Mouse (Mus musculus): ENCODE measurements at regions not wholly inside any gene's neighbourhood (a gene's known extent, or its start where the extent isn't known, plus 50 kb on each side); places are given as distances from the start of the nearest gene placed in this dataset.

DNA sequence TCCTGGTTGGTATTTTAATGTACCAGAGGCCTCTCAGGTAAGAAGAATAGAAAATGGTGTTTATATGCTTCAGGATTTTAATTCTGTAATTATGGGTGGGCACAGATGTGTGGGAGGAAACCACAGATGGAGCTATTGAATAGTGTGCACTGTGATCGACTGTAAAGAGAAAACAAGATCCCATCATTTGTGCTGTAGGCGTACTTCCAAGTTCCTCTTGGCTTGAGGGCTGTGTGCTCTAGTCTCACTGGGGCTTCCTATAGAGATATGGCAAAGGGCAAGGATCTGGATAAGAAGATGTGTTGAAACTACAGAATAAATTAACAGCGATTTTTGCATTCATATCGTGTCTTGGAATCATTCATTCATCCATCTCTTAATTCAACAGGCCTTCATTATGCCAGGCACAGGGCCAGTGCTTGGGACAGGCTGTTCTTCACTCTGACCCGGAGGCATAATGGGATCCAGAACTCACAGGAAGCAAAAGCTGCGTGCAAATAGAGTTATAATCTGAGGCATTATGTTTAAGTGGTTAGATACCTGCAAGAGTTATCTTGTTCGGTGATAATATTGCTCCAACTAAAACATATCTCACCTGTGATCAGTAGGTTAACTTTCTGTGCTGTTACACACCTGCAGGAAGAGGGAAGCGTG lies 336.7 kb downstream of the Hs3st3b1 start:
- DNase-seq: no peak

DNA sequence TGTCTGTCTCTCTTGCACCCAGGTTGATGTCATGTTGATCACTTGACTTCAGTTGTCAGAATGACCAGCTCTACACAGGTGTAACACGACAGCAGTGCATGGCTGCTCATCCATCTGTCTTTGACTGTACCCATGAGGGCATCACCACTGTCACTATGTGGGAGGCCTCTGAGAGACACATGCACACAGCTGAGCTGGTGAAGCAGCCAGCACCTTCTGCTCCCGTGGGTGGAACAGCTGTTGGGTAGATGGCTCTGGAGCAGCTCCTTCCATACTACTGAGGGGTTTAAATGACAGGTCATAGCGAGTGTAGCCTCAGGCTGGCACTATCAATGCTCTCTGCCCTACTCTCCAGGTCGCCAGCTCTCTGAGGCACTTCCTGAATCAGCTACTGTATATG lies 301.9 kb downstream of the Hs3st3b1 start:
- DNase-seq: no peak

DNA sequence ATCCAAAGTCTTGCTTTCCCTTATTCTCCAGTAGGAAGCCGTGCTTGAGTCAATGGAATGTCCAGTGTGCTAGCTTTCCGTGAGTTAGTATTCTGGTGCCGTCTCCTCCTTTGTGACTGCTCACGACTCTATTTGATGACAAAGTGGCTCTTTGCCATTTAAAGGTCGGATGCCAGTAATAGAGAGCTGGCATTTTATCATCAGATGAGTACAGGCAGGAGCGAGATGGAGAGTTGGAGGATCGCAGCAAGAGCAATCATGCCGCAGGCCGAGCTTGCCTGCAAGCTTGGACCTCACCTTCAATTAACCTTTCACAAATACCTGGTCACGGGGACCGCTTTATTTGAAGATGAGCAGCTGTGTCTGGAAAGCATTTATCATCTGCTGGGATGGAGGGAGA lies 291.8 kb downstream of the Hs3st3b1 start:
- no peak for DNase-seq

DNA sequence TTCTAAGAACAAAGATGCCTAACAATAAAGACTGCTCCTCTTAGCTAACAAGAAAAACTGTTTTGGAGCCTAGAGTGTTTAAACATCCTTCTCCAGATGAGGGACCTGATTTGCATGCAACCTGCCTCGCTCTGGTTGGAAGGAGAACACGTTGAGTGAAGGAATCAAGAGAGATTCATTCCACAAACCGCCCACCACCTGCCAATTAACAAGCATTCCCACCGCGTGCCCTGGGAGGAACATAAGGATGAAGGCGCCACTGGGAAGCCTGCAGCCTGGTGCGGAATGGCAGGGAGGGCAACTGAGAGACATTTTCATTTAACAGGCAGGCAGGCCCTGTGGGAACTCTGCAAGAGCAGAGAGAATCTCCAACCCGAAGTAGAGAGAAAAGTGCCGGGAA lies 265.0 kb downstream of the Hs3st3b1 start:
- DNase-seq: no peak

DNA sequence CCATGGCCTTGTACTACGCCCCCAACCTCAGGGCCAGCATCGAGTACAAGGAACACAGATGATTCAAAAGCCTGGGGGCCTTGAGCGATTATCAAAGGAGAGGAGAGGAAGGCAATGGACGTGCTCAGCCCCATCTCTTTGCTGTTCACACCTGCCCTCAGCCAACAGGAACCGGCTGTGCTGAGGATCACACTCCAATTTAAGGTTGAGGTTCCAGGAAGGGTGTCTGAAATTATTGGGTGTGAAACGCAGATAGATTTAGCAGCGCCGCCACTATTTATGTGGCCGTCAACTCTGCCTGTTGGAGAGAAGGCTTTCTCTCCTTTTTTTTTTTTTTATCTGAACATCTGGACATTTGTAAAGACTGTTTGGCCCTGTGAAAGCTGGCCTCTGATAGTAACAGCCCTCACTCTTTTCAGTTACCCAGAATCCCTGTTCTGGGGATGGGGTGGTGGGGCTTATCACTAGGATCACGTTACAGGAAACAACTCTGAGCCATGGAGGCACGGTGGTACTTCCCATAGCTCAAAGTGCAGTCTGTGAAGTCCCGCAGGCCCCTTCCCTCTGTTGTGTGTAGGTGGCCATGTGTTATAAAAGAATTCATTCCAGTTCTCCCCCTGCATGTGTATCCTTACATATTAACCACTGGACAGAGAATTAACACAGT lies 256.7 kb downstream of the Hs3st3b1 start:
- no peak for DNase-seq

DNA sequence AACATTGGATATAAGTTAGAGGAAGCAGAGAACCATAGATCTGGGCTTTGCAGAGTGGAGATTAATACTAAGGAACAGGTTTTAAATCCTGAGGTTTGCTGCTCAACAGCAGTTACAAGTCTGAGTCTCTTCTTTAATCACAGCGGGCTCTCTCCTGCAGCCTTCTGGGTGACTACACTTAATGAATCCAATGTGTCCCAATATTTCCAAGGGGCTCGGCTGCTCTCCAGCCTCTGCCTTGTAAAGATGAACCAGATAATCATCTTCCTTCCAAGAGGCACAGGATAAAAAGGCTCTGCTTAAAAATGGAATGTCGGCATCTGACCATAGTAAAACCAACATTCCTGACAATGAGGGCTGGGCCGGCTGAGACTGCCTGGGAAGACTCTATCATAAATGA lies 251.6 kb downstream of the Hs3st3b1 start:
- no peak for DNase-seq

DNA sequence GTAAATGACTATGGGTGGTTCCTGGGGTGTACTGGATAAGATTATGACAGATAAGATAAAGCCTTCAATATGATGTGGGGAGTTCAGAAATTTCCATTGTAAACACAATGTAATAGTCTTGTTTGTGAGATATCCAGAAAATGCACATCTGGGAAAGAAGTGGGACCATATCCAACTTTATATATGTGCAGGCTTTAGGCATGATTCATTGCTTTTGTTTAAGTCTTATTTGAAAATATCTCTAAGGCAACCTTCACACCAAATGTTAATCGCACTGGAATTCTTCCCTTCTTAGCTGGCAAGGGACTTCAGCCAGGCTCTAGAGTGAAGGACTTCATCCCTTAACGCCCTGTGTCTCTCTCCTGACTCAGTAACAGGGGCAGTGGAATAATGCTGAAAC lies 250.3 kb downstream of the Hs3st3b1 start:
- no peak for DNase-seq

DNA sequence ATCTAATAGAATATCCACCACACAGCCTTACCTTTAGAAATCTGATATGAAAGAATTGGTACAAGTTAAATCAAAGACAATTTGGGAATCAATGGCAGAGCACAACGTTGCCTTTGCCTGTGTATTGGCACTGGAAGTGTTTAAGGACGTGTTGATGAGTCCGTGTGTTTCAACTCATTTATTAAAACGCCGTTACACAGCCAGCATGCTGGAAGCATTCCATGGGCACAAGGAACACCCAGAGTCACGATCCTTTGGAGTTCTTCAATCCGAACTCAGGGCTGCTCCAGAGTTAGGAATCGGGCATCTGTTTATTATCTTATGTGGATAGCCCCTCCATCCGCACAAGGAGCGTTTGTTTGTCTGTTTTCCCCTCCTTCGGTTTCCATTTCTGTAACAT lies 244.2 kb downstream of the Hs3st3b1 start:
- DNase-seq: no peak

DNA sequence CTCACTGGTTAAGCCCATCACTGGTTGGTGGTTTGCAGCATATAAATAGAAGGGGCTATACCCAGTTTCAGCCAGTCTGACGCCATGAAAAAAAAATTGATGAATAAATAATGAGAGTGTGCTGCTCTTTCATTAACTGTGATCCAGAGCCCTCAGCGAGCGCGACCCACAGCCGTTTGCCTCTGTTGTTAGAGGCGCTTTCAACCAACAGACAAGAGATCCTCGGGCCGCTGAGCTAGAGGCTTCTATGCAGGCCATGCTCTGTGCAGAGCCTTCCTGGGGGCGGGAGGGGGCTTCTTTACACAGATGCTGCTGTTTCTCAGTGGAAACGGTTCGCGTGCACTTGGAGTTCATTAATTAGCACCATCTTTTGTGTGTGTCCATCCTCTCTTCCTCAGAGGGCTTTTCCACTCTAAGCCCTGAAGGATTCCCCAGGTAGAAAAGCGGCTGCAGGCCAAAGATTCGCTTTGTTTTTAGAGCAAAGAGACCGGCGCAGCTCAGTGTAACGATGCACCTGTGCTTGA lies 243.6 kb downstream of the Hs3st3b1 start:
- DNase-seq: no peak

DNA sequence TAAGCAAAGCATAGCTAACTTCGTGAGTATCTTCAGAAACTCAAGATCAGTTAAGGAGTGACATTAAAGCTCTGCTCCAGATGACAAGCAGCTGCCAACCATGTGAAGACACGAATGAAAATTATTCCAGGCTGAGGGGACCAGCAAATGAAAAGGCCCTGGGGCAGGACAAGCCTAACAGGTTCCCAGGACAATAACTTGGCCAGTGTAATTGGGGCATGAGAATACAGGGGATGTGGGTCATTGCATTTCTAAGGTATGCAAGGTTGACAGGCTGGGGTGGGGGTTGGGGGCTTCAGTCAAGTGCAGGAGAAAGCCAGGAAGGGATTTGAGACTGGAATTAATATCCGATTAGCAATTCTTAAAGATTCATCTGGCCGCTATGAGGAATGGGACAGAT lies 242.6 kb downstream of the Hs3st3b1 start:
- no peak for DNase-seq

DNA sequence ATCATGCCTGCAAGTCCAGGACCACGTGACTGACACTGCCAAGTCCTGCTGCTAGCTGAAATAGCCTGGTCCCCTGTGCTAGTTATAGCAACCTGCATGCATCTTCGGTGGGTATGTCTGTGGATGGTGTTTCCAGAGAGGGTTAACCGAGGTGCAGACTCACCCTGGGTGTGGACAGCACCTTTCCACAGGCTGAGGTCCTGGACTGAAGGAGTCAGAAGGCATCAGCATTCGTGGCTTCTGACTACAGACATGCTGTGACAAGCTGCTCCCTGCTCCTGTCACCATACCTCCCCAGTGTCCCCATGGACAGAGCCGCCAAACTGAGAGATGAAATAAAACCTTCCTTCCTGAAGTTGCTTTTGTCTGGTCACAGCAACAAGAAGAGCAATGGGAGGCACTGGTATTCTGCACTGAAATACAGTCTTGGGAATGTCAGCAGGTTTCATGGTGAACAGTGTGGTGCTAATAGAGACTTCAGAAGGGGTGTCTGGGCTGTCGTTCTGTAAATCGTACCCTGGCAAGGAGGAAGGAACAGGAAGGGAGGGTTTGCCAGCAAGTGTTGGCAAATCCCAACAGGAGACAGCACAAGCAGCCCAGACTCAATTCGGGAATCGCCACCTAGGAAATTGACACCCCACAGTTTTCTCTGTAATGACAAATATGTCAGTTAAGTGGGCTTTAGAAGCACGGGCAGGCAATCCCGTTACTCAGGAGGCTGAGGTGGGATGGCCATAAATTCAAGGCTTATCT lies 237.7 kb downstream of the Hs3st3b1 start:
- no peak for DNase-seq

DNA sequence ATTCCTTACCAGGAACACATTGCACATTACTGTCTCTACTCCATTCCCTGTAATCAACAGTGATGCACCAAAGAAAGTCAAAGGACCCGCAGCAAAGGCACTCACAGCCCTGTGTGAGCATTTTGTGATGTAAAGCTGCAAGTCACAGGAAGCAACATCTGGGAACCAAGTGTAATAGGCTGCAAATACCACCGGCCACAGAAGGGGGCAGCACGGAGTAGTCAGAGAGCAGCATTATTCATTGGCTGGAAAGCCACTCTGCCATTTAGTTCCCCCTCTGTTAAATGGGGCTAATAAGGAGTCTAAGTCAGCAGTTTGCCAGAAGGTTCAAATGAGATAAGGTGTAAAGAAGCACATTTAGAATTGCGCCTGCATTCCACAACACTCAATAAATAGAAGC lies 231.0 kb downstream of the Hs3st3b1 start:
- peak in 1 of 2 experiments; percentile 12 for DNase-seq

DNA sequence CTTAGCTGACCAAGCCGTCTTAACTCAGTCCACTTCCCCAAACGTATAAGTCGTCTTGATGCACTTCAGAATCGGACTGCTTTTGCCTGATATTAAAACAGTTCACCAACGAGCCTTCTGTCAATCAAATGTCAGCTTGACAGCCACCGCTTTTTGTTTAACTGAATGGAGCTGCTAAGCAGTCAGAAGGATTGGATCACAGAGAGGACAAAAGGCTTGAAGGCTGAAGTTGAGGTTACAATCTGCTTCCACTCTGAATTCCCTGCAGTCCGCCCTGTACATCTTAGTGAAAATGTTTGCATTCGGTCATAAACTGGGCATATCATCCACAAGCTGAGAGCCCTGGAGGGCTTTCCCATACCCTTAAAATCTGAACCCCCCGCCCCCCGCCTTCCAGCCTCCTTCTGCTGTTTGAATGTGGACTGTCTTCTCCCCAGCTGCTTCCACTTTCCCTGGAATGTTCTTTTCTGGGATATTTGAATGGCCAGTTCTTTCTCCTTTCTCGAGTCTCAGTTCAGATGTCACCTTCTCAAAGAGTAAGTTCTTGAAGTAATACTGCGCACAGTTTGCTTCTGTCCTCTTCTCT lies 217.0 kb downstream of the Hs3st3b1 start:
- no peak for DNase-seq

DNA sequence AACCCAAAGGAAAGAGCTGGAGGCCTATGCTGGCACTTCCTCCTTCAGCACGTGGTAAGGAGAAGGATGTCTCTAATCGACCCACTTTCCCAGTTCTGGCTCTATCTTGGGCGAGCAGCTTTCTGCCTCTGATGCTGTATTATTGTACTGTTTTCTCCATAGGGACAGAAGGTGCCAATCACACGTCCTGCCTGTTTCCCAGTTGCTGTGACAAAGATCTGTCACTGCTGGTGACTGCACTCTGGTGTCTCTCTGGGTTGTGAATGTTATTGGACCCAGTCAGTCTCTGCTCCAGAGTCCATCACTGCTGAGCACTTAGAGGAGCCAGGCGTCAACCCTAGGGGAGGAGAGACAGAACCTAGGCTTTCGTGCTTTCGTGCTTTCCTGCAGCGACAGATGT lies 216.0 kb downstream of the Hs3st3b1 start:
- no peak for DNase-seq

DNA sequence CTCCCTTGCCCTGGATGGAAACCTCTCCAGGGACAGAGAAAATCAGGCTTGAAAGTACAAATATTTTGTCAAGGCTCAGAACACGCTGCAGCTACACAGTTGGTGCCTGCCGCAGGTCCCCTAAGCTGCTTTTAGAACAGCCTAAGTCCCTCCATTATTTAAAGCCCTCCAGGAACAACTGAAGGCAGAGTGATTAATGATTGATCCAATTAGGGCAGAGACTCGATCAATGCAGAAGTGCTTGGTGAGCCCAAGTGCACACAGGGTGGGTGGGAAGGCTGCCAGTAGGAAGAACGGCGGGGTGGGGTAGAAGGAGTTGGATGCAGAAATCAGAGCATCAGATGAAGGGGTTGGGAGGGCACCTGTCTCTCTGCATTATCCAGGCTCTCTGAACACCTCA lies 215.0 kb downstream of the Hs3st3b1 start:
- DNase-seq: no peak

DNA sequence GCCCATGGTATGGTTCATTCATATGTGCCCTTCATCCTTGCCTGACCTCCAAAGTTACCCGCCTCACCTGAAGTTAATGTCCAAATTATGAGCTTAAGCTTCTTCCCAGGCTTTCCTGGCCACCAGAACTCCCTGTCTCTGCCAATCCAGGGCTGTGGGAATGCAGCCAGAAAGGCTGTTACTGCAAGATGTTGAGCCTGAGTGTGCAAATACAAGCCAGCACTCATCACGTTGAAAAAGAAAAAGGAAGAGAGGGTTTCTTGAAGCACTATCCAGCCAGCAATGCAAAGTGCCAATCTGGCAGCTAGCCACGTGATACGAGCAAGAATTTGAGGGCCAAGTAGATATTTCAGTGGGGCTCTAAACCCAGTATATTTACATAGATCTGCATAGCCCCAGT lies 213.7 kb downstream of the Hs3st3b1 start:
- DNase-seq: peak; percentile 7

DNA sequence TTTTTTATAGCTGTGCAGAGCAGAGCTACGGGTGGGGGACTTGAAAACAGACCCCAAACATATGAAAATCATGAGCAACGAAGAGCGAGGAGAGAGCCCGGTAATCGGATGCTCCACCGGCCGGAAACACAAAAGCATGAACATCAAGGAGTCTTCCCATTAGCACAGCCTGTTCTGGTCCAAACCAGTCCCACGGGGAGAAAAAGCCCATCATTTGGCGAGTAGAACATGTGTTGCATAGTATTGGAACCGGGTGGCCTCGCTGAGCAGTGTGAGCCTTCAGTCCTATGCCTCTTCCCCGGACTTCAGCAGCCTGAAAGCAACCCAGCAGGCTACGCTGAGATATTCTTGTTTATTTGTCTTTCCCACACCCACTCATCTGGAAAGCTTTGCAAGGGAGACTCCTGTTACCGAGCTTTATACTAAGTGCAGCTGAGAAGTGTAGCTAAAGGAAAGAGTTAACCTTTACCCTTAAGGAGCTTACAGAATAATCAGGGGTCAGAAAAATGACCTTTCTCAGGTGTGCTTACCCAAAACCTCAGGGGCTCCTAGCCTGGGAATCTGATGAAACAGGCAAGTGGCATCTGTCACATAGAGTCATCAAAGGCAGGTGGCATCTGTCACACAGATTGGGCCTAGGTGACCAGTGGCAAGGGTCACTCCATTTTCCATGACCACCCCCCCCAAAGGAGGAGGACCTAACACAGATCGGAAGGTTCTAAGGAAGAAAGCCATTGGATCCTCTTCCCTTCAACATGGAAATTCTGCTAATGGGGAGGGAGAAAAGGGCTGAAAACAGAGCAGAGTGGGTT lies 209.8 kb downstream of the Hs3st3b1 start:
- DNase-seq: no peak

DNA sequence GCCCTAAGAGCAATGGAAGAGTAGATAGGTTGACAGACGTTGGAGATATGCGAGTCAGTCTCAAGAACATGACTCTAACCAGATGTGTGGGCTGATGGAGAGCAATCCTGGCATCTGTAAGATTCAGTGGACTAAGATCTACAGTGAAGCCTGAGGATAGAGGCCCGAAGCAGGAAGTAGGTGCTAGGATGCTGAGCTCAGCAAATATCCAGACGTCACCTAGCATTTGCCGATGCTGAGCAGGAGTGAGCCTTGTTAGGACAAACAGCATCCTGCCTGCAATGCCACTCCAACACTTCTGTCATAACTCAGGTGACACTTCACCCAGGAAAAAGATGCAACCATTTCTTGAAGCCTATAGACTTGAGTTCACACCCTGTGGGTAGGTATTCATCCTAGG lies 199.8 kb downstream of the Hs3st3b1 start:
- no peak for DNase-seq

DNA sequence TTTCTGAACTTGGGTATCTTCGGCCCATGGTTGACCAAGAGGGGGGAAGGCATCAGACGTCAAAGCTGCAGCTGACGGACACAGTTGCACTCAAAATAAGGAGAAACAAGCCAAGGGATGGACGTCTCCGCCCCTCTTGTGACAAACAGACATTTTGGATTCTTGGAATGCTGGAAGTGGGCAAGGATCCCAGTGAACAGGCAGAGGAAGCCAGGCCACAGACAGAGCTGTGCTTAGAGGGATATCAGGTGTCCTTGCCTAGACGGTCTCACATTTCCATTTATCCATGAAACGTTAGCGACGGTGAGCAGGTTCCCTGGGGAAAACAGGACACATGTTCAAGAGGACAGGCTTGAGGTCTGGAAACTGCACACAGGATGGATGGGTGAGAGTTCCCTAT lies 191.2 kb downstream of the Hs3st3b1 start:
- DNase-seq: peak; percentile 7 to 9

DNA sequence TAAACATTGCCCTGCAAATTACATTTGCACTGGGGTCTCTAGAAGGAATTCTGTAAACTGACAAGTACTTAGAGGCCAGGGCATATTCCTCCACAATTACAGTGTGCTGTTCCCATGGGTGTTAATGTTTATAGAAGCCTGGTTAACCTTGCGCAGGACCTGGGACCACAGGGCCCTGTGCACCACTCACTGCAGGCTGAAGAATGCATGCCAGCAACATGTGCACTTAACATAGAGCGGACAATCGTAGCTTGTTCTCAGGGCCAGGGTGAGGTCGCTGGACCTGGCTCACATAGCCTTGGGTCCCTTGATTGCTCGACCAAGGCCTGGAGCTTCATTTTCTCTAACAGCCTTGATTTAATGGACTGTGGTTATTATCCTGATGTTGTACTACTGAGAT lies 168.8 kb downstream of the Hs3st3b1 start:
- no peak for DNase-seq

DNA sequence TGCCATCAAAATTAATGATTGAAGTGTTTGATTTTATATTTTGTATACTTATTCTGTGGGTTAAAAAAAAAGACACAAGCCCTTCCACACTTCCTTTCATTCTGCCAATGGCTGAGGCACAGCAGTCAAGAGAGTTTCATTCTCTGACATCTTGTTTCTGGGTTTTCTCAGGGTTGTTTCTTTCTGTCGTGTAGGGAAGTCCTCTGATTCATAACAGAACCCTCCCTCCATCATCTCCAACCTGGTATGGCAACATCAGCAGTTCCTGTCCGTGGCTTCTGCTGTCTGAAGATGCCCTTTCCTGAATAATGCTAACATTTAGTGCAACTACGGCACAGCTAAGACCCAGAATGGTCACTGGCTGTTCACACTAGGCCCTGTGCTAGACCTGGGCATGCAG lies 167.3 kb downstream of the Hs3st3b1 start:
- DNase-seq: no peak

DNA sequence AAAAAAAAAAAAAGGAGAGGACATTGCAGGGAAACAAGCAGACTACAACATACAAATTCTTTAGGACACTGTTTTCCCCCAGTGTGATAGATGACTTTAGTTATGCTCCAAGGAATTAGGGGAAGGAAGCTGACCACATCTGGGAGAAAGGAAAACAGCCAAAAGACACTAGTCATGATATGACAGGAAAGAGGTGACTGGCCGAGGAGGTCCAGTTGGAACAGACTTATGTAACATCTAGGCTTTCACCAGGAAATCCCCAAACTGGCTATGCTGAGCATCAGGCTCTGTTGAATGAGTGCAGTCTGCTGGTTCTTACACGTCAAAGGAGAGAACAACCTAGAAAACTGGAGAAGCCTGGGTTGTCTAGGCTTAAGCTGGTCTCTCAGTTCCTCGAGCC lies 163.8 kb downstream of the Hs3st3b1 start:
- DNase-seq: peak in 1 of 2 experiments; percentile 6

Measured in heart, adult 18-20 months (tissue).